Mouse (Mus musculus) liver, embryonic 15.5 days (tissue): ENCODE data around the gene Plcg2. TPM values are rescaled to one million over a fixed set of nuclear protein-coding genes. Genes with fewer than 3 reads are reported as not detected.
A peak's percentile ranks its signal among the peaks of the same experiment; 100 is the strongest.

Experiments used
- ATAC-seq: fragments of 200-750 bp; cut with Nextera tagmentation; 2 replicates; pipeline ENCODE4 v1.8.0; 2017; ENCODE audit warnings: moderate number of reproducible peaks, mild to moderate bottlenecking, moderate library complexity; ENCODE audit not compliant: insufficient read depth
- H3K27ac ChIP-seq: fragments of 300-500 bp; sonication (generic); replicated peaks from 2 replicates; pipeline ENCODE4 v1.5.1; 2015; ENCODE audit warnings: mild to moderate bottlenecking, inconsistent platforms
- H3K27me3 ChIP-seq: fragments of 300-500 bp; sonication (generic); 2 replicates; pipeline ENCODE4 v1.6.1; 2015; ENCODE audit warnings: mild to moderate bottlenecking, inconsistent platforms
- H3K36me3 ChIP-seq: fragments of 300-500 bp; sonication (generic); replicated peaks from 2 replicates; pipeline ENCODE4 v1.6.1; 2015; ENCODE audit warnings: moderate library complexity, mild to moderate bottlenecking, inconsistent platforms
- H3K4me1 ChIP-seq: fragments of 300-500 bp; sonication (generic); replicated peaks from 2 replicates; pipeline ENCODE4 v1.6.1; 2015; ENCODE audit warnings: inconsistent platforms
- H3K4me2 ChIP-seq: fragments of 300-500 bp; sonication (generic); 2 replicates; pipeline ENCODE4 v1.6.1; 2015; ENCODE audit warnings: moderate library complexity, mild to moderate bottlenecking, inconsistent platforms
- H3K4me3 ChIP-seq: fragments of 300-500 bp; sonication (generic); replicated peaks from 2 replicates; pipeline ENCODE4 v1.5.1; 2015; ENCODE audit warnings: mild to moderate bottlenecking, inconsistent platforms
- H3K9ac ChIP-seq: fragments of 300-500 bp; sonication (generic); 2 replicates; pipeline ENCODE4 v1.6.1; 2015; ENCODE audit warnings: moderate library complexity, mild to moderate bottlenecking, inconsistent platforms
- H3K9me3 ChIP-seq: fragments of 300-500 bp; sonication (generic); replicated peaks from 2 replicates; pipeline ENCODE4 v1.6.1; 2016; ENCODE audit warnings: inconsistent platforms
- WGBS: fragments of 180-500 bp; shearing (Covaris S2); methylation state at CpG from one replicate; pipeline ENCODE4 v1.1.7; 2015; ENCODE audit warnings: mixed read lengths; ENCODE audit not compliant: insufficient replicate concordance; 5-methylcytosine and 5-hydroxymethylcytosine counted together
- polyA plus RNA-seq: library from polyadenylated mRNA; unstranded; fragments of >200 nt; fragmentation: Nextera tagmentation; extraction: Ambion mirVana; gene quantifications from 2 replicates; pipeline ENCODE4 v1.2.1, GENCODE M21; 2015

Gene Plcg2
- 7.4 and 8.2 TPM in 2 replicates for polyA plus RNA-seq

DNA sequence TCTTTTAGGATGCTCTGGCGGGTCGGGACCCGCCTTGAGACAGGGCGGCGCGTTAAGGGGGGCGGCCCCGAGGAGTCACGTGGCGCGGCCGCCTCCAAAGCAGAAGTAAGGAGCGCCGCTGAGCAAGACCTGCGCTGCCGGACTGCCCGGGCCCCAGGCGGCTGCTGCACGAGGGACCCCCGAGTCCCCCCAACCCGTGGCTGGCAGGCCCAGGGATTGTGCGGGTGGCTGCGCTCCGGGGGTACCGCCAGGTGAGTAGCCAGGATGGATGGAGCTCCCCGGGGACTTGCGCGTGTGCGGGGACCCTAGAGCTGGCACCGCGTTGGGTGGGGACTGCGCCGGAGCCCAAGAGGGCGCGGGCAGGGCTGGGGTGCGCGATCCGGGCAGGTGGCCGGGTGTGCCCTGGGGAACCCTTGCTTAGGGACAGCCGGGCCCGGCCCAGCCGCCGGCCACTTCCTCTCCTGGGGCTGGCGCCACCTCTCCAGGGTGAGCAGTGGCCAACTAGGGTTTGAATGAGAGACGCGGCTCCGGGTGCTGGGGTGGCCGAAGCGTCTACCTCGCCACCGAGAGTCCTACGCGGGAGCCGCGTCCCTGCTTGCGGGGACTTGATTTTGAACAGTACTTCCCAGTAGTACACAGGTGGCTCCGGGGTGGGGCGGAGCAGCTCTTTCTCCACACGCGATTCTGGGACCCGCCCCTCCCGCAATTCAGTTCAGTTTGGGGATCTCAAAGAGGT is at the start of gene Plcg2:
Gene Plcg2, plus strand, starts transcription at position 113 of the 736 bp plus-strand sequence.
- H3K4me1 ChIP-seq, result 0 out of 2 replicates have a peak, but pooled peaks cover 11% of the 10 kb centered on the region
- H3K4me2 ChIP-seq, result peak within 1 kb of the TSS; percentile 79
- WGBS, result under 1% methylated on average over 62 of the region's 62 CpGs
- H3K9me3 ChIP-seq, result no peaks in the 10 kb centered on the region
- H3K9ac ChIP-seq, result peak within 1 kb of the TSS; percentile 56; the same call in 1 of the 2 replicates
- ATAC-seq, result peak; percentile 64
- 0 out of 2 replicates have a peak within 1 kb of the TSS, but pooled peaks have one; percentile 29 for H3K27ac ChIP-seq
- peak within 1 kb of the TSS; percentile 61 for H3K4me3 ChIP-seq
- peaks cover 32% of the 10 kb centered on the region for H3K27me3 ChIP-seq
- no peaks in the 10 kb centered on the region for H3K36me3 ChIP-seq

- H3K4me2 ChIP-seq, result no peak overlapping the region
- H3K27me3 ChIP-seq, result no peaks in the 10 kb centered on the region
- no peak overlapping the region for H3K4me3 ChIP-seq
- H3K9ac ChIP-seq, result no peak overlapping the region
- no peak for ATAC-seq
- WGBS, result 79% methylated on average over 9 of the region's 9 CpGs
- no peaks in the 10 kb centered on the region for H3K9me3 ChIP-seq
- H3K27ac ChIP-seq, result no peak overlapping the region
- H3K4me1 ChIP-seq, result no peaks in the 10 kb centered on the region
- H3K36me3 ChIP-seq, result peaks cover 97% of the 10 kb centered on the region
These were observed 47.0 kb upstream of the Plcg2 start for GRCm38 (mm10) chr8:117451072-117451471.

DNA sequence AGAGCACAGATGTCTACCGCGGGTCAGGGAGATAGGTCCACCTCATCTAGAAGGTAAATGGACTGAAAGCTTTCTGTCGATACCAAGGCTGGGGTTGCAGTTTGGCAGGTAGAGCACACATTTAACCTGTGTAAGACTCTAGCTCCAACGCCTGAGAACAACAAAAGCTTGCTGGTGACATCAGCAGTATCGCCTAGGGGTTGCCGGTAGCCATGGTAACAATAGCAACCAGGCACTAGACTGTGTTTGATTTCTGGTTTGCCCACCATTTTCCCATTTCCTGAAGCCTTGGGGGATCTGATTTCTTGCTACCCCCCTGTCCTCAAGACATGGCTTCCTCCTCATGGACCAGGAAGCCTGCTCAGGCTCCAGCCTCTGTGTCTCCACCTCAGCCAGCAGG is 44.1 kb upstream of the Plcg2 start:
- Histone ChIP-seq H3K9me3 (no peaks in the 10 kb centered on the region), H3K4me3 (no peak overlapping the region), H3K4me2 (no peak overlapping the region), H3K4me1 (no peaks in the 10 kb centered on the region), H3K9ac (no peak overlapping the region), H3K36me3 (peaks cover 97% of the 10 kb centered on the region), H3K27me3 (no peaks in the 10 kb centered on the region), H3K27ac (no peak overlapping the region)
- 82% methylated on average over 6 of the region's 6 CpGs for WGBS
- ATAC-seq, result no peak

- H3K4me1 ChIP-seq, result no peaks in the 10 kb centered on the region
- 80% methylated on average over 14 of the region's 14 CpGs for WGBS
- no peak overlapping the region for H3K27ac ChIP-seq
- no peak for ATAC-seq
- no peaks in the 10 kb centered on the region for H3K9me3 ChIP-seq
- no peaks in the 10 kb centered on the region for H3K27me3 ChIP-seq
- H3K9ac ChIP-seq, result no peak overlapping the region
- H3K36me3 ChIP-seq, result peaks cover 97% of the 10 kb centered on the region
- no peak overlapping the region for H3K4me3 ChIP-seq
- H3K4me2 ChIP-seq, result no peak overlapping the region
These were observed 43.5 kb upstream of the Plcg2 start for GRCm38 (mm10) chr8:117454516-117455116.

DNA sequence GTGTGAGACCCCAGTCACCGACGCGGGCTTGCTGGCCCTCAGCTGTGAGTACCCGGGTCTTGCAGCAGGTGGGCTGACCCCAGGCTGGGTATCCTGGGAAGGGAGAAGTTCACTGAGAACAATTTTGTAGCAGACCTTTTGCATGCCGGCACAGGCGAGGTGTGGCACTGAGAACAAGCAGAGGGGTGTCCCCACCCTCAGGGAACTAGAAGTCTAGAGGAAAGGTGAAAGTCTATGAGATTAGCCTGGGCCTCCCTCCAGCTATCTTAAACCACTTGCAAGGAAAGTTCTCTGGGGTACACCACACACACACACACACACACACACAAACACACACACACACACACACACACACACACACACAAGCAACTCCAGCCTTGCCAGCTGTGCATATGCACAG is 42.4 kb upstream of the Plcg2 start:
- Histone ChIP-seq H3K27ac (no peak overlapping the region), H3K36me3 (peaks cover 96% of the 10 kb centered on the region), H3K9ac (no peak overlapping the region), H3K9me3 (no peaks in the 10 kb centered on the region), H3K4me2 (no peak overlapping the region), H3K4me1 (no peaks in the 10 kb centered on the region), H3K27me3 (no peaks in the 10 kb centered on the region), H3K4me3 (no peak overlapping the region)
- ATAC-seq, result no peak
- 81% methylated on average over 6 of the region's 6 CpGs for WGBS

DNA sequence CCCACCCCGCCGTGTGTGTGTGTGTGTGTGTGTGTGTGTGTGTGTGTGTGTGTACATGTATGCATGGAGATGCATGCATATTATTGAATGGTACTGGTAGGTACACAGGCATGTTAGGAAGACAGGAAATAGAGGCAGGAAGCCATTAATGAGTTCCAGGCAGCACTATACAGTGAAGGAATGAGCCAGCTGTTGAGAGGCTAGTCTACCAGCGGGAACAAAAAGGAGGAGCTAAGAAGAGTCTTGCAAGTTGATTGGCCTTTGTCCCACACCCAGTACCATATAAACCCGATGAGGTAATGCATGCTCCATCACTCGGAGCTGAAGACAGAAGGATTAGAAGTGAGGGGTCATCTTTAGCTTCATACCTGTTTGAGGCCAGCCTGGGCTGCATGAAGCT is 39.7 kb upstream of the Plcg2 start:
- H3K27ac ChIP-seq, result no peak overlapping the region
- no peaks in the 10 kb centered on the region for H3K9me3 ChIP-seq
- H3K36me3 ChIP-seq, result peaks cover 71% of the 10 kb centered on the region
- no peak for ATAC-seq
- H3K4me2 ChIP-seq, result no peak overlapping the region
- H3K4me3 ChIP-seq, result no peak overlapping the region
- H3K4me1 ChIP-seq, result no peaks in the 10 kb centered on the region
- no peaks in the 10 kb centered on the region for H3K27me3 ChIP-seq
- WGBS, result 61% methylated on average over 5 of the region's 5 CpGs
- H3K9ac ChIP-seq, result no peak overlapping the region

- no peaks in the 10 kb centered on the region for H3K27me3 ChIP-seq
- H3K36me3 ChIP-seq, result peaks cover 28% of the 10 kb centered on the region
- 75% methylated on average over 11 of the region's 11 CpGs for WGBS
- H3K4me3 ChIP-seq, result no peak overlapping the region
- no peak overlapping the region for H3K9ac ChIP-seq
- no peaks in the 10 kb centered on the region for H3K9me3 ChIP-seq
- H3K4me1 ChIP-seq, result peaks cover 4% of the 10 kb centered on the region; the same call in 1 of the 2 replicates
- H3K4me2 ChIP-seq, result no peak overlapping the region
- no peak overlapping the region for H3K27ac ChIP-seq
- ATAC-seq, result 0 out of 2 replicates have a peak, but pooled peaks have one; percentile 17
These were observed 35.3 kb upstream of the Plcg2 start for GRCm38 (mm10) chr8:117462701-117463284.

DNA sequence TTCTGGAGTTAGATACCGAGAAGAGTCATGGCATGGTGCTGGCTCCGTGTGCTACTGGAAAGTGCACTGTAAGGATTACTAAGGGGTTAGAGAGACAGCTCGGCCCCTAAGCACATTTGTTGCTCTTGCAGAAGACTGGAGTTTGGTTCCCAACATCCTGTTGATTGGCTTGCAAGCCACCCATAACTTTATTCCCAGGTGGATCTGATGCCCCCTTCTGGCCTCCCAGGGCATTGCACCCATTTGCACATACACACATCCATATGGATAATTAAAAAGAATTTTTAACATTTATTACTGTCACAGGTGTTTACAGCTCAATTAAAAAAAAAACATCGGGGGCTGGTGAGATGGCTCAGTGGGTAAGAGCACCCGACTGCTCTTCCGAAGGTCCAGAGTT is 33.6 kb upstream of the Plcg2 start:
- WGBS, result 81% methylated on average over 6 of the region's 6 CpGs
- no peak for ATAC-seq
- H3K4me3 ChIP-seq, result no peak overlapping the region

DNA sequence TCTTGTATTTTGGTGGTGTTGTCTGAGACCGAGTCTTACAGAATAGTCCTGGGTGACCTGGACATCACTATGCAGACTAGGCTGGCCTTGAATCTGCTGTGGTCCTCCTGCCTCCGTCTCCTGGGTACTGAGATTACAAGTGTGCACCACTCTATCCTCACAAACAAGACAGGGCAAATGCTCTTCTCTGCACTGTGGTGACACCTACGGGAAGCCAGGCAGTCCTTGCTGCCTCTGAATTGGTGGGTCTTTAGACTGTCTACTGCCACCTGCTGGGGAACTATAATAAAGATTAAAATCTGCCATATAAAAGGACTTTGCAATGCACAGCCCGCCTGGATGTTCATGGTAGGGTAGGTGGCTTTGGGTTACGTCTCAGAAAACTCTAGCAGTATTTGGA is 32.8 kb upstream of the Plcg2 start:
- Histone ChIP-seq H3K36me3 (0 out of 2 replicates have a peak, but pooled peaks cover 4% of the 10 kb centered on the region), H3K9ac (no peak overlapping the region), H3K4me2 (no peak overlapping the region), H3K9me3 (no peaks in the 10 kb centered on the region), H3K4me1 (peaks cover 10% of the 10 kb centered on the region), H3K27me3 (peaks cover 8% of the 10 kb centered on the region), H3K4me3 (no peak overlapping the region), H3K27ac (no peak overlapping the region)
- peak; percentile 58 for ATAC-seq
- 28% methylated on average over 5 of the region's 5 CpGs for WGBS

More for the DNA sequence above, 33.6 kb upstream of the Plcg2 start:
- Histone ChIP-seq H3K27me3 (peaks cover under 1% of the 10 kb centered on the region; the same call in 1 of the 2 replicates), H3K27ac (no peak overlapping the region), H3K36me3 (peaks cover 11% of the 10 kb centered on the region), H3K9ac (no peak overlapping the region), H3K9me3 (no peaks in the 10 kb centered on the region), H3K4me2 (no peak overlapping the region), H3K4me1 (peaks cover 4% of the 10 kb centered on the region; the same call in 1 of the 2 replicates)

- WGBS, result 66% methylated on average over 10 of the region's 10 CpGs
- no peak overlapping the region for H3K4me2 ChIP-seq
- H3K27ac ChIP-seq, result no peak overlapping the region
- no peak for ATAC-seq
- H3K4me3 ChIP-seq, result no peak overlapping the region
- H3K9me3 ChIP-seq, result no peaks in the 10 kb centered on the region
- H3K27me3 ChIP-seq, result peaks cover 17% of the 10 kb centered on the region
- no peaks in the 10 kb centered on the region for H3K36me3 ChIP-seq
- H3K9ac ChIP-seq, result no peak overlapping the region
- H3K4me1 ChIP-seq, result peaks cover 19% of the 10 kb centered on the region
These were observed 30.6 kb upstream of the Plcg2 start for GRCm38 (mm10) chr8:117467466-117467865.
